9 mouse cellular contexts compared by ENCODE assay signal in genomic region chrX:107679203-107679602, GRCm38 (mm10). TPM values are rescaled to one million over a fixed set of nuclear protein-coding genes. Genes with fewer than 3 reads are reported as not detected.
DNase-seq lines count a peak whose midpoint lies in the region; ATAC-seq lines count a peak whose summit lies in the region.
"Had no signal": no experiment of that assay in that cellular context is flagged by ENCODE, and none has a peak within 500 bp of the region (broad histone marks: within the 10 kb centered on the region; RNA-seq: fewer than 3 reads in every experiment).

No protein-coding gene starts in this region.

- WGBS in limb, embryonic 12.5 days = 16% methylated on average over 10 of the region's 10 CpGs
- 14% methylated on average over 10 of the region's 10 CpGs for WGBS in stomach, embryonic 14.5 days

- peak; percentile 8 to 11 for DNase-seq in cerebellum, postnatal 14 days
- no peak for DNase-seq in cerebellum, postnatal 36 days
- DNase-seq in right cerebral cortex, postnatal 10 days (ENCODE audit: low spot score in 2 of 2) = peak; percentile 17 to 18
- DNase-seq in right cerebral cortex, postnatal 36 days (ENCODE audit: low spot score in 2 of 2) = no peak
- DNase-seq in cerebellum, adult 11-12 months = no peak

- no peak overlapping the region for H3K27ac ChIP-seq in limb, embryonic 12.5 days
- no peak overlapping the region for H3K27ac ChIP-seq in stomach, embryonic 14.5 days (ENCODE audit: low read length)
- H3K27ac ChIP-seq: liver, embryonic 14.5 days had no signal

- H3K9me3 ChIP-seq in limb, embryonic 12.5 days = no peaks in the 10 kb centered on the region
- no peaks in the 10 kb centered on the region for H3K9me3 ChIP-seq in stomach, embryonic 14.5 days (ENCODE audit: control insufficient read depth, low read depth, low read length)

- H3K36me3 ChIP-seq in limb, embryonic 12.5 days = no peaks in the 10 kb centered on the region
- no peaks in the 10 kb centered on the region for H3K36me3 ChIP-seq in stomach, embryonic 14.5 days (ENCODE audit: control insufficient read depth, insufficient read depth, low read length)

- H3K4me3 ChIP-seq in limb, embryonic 12.5 days (replicated peaks) = peak overlapping the region; percentile 34
- H3K4me3 ChIP-seq in stomach, embryonic 14.5 days (ENCODE audit: low read depth, low read length) = peak overlapping the region; percentile 21; the same call in 1 of the 2 replicates

- H3K27me3 ChIP-seq in limb, embryonic 12.5 days = peaks cover 45% of the 10 kb centered on the region
- H3K27me3 ChIP-seq in stomach, embryonic 14.5 days (ENCODE audit: control insufficient read depth, insufficient read depth, low read length) = 0 out of 2 replicates have a peak, but pooled peaks cover 3% of the 10 kb centered on the region

- no peak for ATAC-seq in limb, embryonic 12.5 days (ENCODE audit: insufficient number of reproducible peaks, insufficient read depth, low FRiP score, low TSS enrichment, low read depth)
- ATAC-seq in stomach, embryonic 14.5 days (ENCODE audit: insufficient number of reproducible peaks, insufficient read depth, low FRiP score, low read depth) = no peak
- ATAC-seq in CD4-positive, CD25-positive, alpha-beta regulatory T cell, adult 4 months = no peak

- H3K4me2 ChIP-seq in limb, embryonic 12.5 days = peak overlapping the region; percentile 51
- H3K4me2 ChIP-seq in stomach, embryonic 14.5 days (replicated peaks; ENCODE audit: low read depth, low read length) = peak overlapping the region; percentile 36

- H3K9ac ChIP-seq in limb, embryonic 12.5 days (replicated peaks) = 0 out of 2 replicates have a peak overlapping the region, but pooled peaks have one; percentile 31
- H3K9ac ChIP-seq in stomach, embryonic 14.5 days (replicated peaks; ENCODE audit: low read depth, low read length) = no peak overlapping the region
- H3K9ac ChIP-seq: liver, embryonic 14.5 days had no signal

- H3K4me1 ChIP-seq in limb, embryonic 12.5 days (replicated peaks) = no peaks in the 10 kb centered on the region
- H3K4me1 ChIP-seq in stomach, embryonic 14.5 days (ENCODE audit: control insufficient read depth, insufficient read depth, low read length) = no peaks in the 10 kb centered on the region

RNA-seq across cellular contexts. Expression of gene Tbx22, which starts 11.4 kb away (rescaled TPM):
- 0.90 and 1.9 TPM in 2 replicates for polyA plus RNA-seq in limb, embryonic 12.5 days (2016; fragmentation: Nextera tagmentation; extraction: Ambion mirVana)
- not detected in 2 replicates for polyA plus RNA-seq in stomach, embryonic 14.5 days (2014; fragmentation: Nextera tagmentation; extraction: Ambion mirVana)
- not detected for polyA plus RNA-seq in CD4-positive, CD25-positive, alpha-beta regulatory T cell, adult 4 months (2017; shearing (Covaris generic))

Comparison
In these comparisons a context has a peak if more than half of its experiments do, and no peak if none do; other contexts are left out.
1. DNase-seq: peak in cerebellum, postnatal 14 days (2 of 2) and right cerebral cortex, postnatal 10 days (2 of 2); none in cerebellum, postnatal 36 days (0 of 2), right cerebral cortex, postnatal 36 days (0 of 2) and cerebellum, adult 11-12 months (single experiment).